Mouse (Mus musculus) kidney, embryonic 16.5 days (tissue): ENCODE results near the gene Slc26a1. TPM values are rescaled to one million over a fixed set of nuclear protein-coding genes. Genes with fewer than 3 reads are reported as not detected.
A peak's percentile ranks its signal among the peaks of the same experiment; 100 is the strongest.

ENCODE experiments used
- ATAC-seq: fragments of 200-750 bp; cut with Nextera tagmentation; 2 replicates; pipeline ENCODE4 v1.8.0; 2017; ENCODE audit warnings: moderate TSS enrichment; ENCODE audit not compliant: low FRiP score, low TSS enrichment
- H3K27ac ChIP-seq: fragments of 300-500 bp; sonication (generic); 2 replicates; pipeline ENCODE4 v1.5.1; 2014; ENCODE audit warnings: low read length
- H3K27me3 ChIP-seq: fragments of 300-500 bp; sonication (generic); 2 replicates; pipeline ENCODE4 v1.6.1; 2014; ENCODE audit warnings: low read length, control low read depth, mixed read lengths; ENCODE audit not compliant: insufficient read depth
- H3K36me3 ChIP-seq: fragments of 300-500 bp; sonication (generic); 2 replicates; pipeline ENCODE4 v1.6.1; 2014; ENCODE audit warnings: low read length, control low read depth, mixed read lengths; ENCODE audit not compliant: insufficient read depth
- H3K4me1 ChIP-seq: fragments of 300-500 bp; sonication (generic); 2 replicates; pipeline ENCODE4 v1.6.1; 2014; ENCODE audit warnings: low read length, control low read depth, mixed read lengths; ENCODE audit not compliant: insufficient read depth
- H3K4me2 ChIP-seq: fragments of 300-500 bp; sonication (generic); replicated peaks from 2 replicates; pipeline ENCODE4 v1.6.1; 2014; ENCODE audit warnings: low read depth, low read length
- H3K4me3 ChIP-seq: fragments of 300-500 bp; sonication (generic); 2 replicates; pipeline ENCODE4 v1.5.1; 2014; ENCODE audit warnings: mild to moderate bottlenecking, low read length
- H3K9ac ChIP-seq: fragments of 300-500 bp; sonication (generic); replicated peaks from 2 replicates; pipeline ENCODE4 v1.6.1; 2014; ENCODE audit warnings: low read length
- H3K9me3 ChIP-seq: fragments of 300-500 bp; sonication (generic); 2 replicates; pipeline ENCODE4 v1.6.1; 2016; ENCODE audit warnings: low read length, control low read depth
- WGBS: fragments of 180-500 bp; shearing (Covaris S2); extraction: QIAGEN DNeasy Blood & Tissue Kit; methylation state at CpG from one replicate; pipeline ENCODE4 v1.1.7; 2014; 5-methylcytosine and 5-hydroxymethylcytosine counted together
- polyA plus RNA-seq: library from polyadenylated mRNA; unstranded; fragments of >200 nt; fragmentation: Nextera tagmentation; extraction: Ambion mirVana; gene quantifications from 2 replicates; pipeline ENCODE4 v1.2.1, GENCODE M21; 2015

Gene Slc26a1
- polyA plus RNA-seq, 1 experiment from 2014 or later = 9.8 TPM

DNA sequence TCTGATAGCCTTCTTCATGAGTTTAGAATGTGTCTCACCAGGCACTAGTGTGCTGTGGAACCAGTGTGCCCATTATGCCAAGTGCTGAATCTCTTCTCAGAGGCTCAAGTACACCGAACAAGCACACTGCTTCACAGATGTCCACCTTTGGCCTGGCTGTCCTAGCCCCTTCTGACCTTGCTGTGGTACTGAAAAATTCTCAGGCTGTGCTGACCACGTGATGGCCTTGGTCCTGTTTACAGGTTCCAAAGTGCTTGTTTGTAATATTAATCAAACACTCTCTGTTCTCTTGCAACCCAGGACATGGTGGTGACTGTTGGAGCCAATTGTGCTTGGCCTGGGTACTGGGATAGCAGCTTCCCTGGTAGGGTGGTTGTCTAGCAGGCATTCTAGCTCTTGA lies 745 bp downstream of the Slc26a1 start:
- ATAC-seq = no peak

GRCm38 (mm10) chr5:108671757-108672156 lies 3.6 kb downstream of the Slc26a1 start:
- peaks cover 23% of the 10 kb centered on the region for H3K4me1 ChIP-seq
- no peaks in the 10 kb centered on the region for H3K27me3 ChIP-seq
- H3K4me3 ChIP-seq = no peak overlapping the region
- 95% methylated on average over 12 of the region's 12 CpGs for WGBS
- H3K4me2 ChIP-seq = no peak overlapping the region
- H3K36me3 ChIP-seq = peaks cover 10% of the 10 kb centered on the region; the same call in 1 of the 2 replicates
- no peak overlapping the region for H3K27ac ChIP-seq
- ATAC-seq = no peak
- H3K9ac ChIP-seq = no peak overlapping the region
- H3K9me3 ChIP-seq = no peaks in the 10 kb centered on the region

More for the DNA sequence above, 745 bp downstream of the Slc26a1 start:
- WGBS = 75% methylated on average over 2 of the region's 2 CpGs
- Histone ChIP-seq H3K27me3 (no peaks in the 10 kb centered on the region), H3K36me3 (peaks cover 10% of the 10 kb centered on the region; the same call in 1 of the 2 replicates), H3K9me3 (no peaks in the 10 kb centered on the region), H3K4me3 (no peak overlapping the region), H3K4me1 (peaks cover 28% of the 10 kb centered on the region), H3K27ac (peak overlapping the region; percentile 80), H3K4me2 (0 out of 2 replicates have a peak overlapping the region, but pooled peaks have one; percentile 23), H3K9ac (no peak overlapping the region)

DNA sequence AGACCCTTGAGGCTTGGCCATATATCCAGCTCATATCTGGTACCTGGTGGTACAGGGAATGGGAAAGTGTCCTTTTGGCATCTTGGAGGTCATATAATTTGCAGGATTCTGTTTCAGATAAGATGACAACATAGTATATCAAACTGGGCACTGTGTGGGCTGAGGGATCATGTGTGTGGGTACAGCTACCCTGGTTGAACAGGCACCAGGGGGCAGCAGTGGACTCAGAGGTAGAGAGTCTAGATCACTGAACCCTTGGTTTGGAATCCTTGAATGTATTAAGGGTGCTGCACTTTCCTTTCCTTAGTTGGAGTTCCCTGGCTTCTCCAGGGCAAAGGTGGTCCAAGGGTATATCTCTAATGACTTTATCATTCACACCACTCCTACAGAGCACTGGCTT lies 4.6 kb downstream of the Slc26a1 start:
- ATAC-seq = no peak

GRCm38 (mm10) chr5:108669986-108670385 lies 5.4 kb downstream of the Slc26a1 start:
- Histone ChIP-seq H3K36me3 (peaks cover 10% of the 10 kb centered on the region; the same call in 1 of the 2 replicates), H3K4me1 (peaks cover 15% of the 10 kb centered on the region), H3K27me3 (no peaks in the 10 kb centered on the region), H3K9ac (peak overlapping the region; percentile 81), H3K27ac (no peak overlapping the region; the same call in 1 of the 2 replicates), H3K9me3 (no peaks in the 10 kb centered on the region), H3K4me2 (peak overlapping the region; percentile 72), H3K4me3 (peak overlapping the region; percentile 56; the same call in 1 of the 2 replicates)
- ATAC-seq = 0 out of 2 replicates have a peak, but pooled peaks have one; percentile 16
- WGBS = 76% methylated on average over 9 of the region's 9 CpGs

More for the DNA sequence above, 4.6 kb downstream of the Slc26a1 start:
- Histone ChIP-seq H3K27ac (no peak overlapping the region), H3K36me3 (peaks cover 10% of the 10 kb centered on the region; the same call in 1 of the 2 replicates), H3K9me3 (no peaks in the 10 kb centered on the region), H3K4me3 (no peak overlapping the region), H3K27me3 (no peaks in the 10 kb centered on the region), H3K4me1 (peaks cover 18% of the 10 kb centered on the region), H3K9ac (no peak overlapping the region), H3K4me2 (no peak overlapping the region)

DNA sequence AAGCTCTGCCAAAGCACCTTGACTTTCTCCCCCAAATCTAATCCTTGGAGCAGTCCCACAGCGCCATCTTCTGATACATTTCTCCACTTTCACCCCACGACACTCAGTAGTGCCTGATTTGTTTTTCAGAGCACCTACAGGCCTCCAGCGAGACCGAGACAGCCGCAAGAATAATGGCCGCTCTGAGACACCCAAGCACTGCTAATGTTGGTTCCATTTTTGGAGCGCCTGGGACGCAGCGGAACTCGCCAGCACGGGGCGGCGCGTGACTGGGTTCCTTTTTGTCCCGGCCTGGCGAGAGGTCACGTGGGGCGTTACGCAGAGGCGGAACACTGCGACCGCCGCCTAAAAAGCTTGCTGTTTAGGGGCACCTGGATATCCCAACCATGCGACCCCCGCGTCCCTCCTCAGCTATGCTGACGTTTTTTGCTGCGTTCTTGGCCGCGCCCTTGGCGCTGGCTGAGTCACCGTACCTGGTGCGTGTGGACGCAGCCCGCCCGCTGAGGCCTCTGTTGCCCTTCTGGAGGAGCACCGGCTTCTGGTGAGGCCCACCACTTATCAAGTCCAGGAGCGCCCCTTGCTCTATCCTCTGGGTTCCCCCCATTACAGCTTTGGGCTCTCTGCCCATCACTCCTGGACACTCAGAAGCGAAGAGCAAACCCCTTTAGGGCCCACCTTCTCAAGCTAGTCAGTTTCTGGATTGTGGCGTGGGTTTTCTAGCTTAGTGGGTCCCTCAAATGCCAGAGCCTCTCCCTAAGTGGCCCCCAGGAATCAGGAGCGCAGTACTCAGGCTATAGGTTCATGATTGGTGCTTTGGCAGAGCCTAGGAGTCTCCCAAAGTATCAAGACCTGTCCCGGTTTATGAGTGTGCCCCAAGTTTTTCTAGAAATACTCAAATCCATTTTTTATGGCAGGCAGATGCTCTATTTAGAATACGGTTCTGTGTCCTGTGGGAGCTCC lies 6.1 kb downstream of the Slc26a1 start, which contains the start of gene Dgkq:
Gene Dgkq, minus strand, starts transcription at position 696 of the 960 bp plus-strand sequence.
- peak within 1 kb of the TSS; percentile 76 for H3K27ac ChIP-seq
- H3K9me3 ChIP-seq = no peaks in the 10 kb centered on the region
- H3K4me2 ChIP-seq = peak within 1 kb of the TSS; percentile 72
- peak; percentile 87 for ATAC-seq
- peaks cover 10% of the 10 kb centered on the region; the same call in 1 of the 2 replicates for H3K36me3 ChIP-seq
- H3K27me3 ChIP-seq = no peaks in the 10 kb centered on the region
- peak within 1 kb of the TSS; percentile 81 for H3K9ac ChIP-seq
- H3K4me1 ChIP-seq = peaks cover 15% of the 10 kb centered on the region
- peak within 1 kb of the TSS; percentile 56 for H3K4me3 ChIP-seq
- 6% methylated on average over 42 of the region's 43 CpGs for WGBS

- Histone ChIP-seq H3K4me3 (peak overlapping the region; percentile 56), H3K9me3 (no peaks in the 10 kb centered on the region), H3K36me3 (peaks cover 10% of the 10 kb centered on the region; the same call in 1 of the 2 replicates), H3K27ac (peak overlapping the region; percentile 76; the same call in 1 of the 2 replicates), H3K4me1 (peaks cover 15% of the 10 kb centered on the region), H3K4me2 (peak overlapping the region; percentile 72), H3K27me3 (no peaks in the 10 kb centered on the region), H3K9ac (peak overlapping the region; percentile 81)
- 12% methylated on average over 3 of the region's 3 CpGs for WGBS
- ATAC-seq = no peak
Observed at GRCm38 (mm10) chr5:108668387-108668932, 6.9 kb downstream of the Slc26a1 start.

DNA sequence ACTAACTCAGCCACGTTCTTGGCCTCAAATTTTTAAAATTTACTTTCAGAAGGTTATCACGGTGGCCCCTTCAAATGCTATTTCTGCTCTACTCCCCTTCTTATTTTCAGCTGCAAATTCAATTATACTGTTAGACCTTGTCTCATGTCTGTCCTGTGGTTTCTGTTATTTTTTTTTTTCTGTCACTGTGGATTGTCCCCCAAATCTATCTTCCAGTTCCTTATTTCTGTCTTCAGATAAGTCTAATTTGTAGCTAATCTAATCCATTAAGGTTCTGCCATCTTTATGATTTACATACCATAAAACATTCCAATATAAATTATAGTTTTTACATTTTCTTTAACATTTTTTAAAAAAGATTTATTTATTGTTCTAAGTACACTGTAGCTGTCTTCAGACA lies 8.0 kb downstream of the Slc26a1 start:
- Histone ChIP-seq H3K27me3 (no peaks in the 10 kb centered on the region), H3K4me2 (no peak overlapping the region), H3K4me3 (no peak overlapping the region), H3K9me3 (no peaks in the 10 kb centered on the region), H3K9ac (no peak overlapping the region), H3K27ac (no peak overlapping the region), H3K4me1 (peaks cover 15% of the 10 kb centered on the region), H3K36me3 (peaks cover 10% of the 10 kb centered on the region; the same call in 1 of the 2 replicates)
- WGBS = 78% methylated on average over 2 of the region's 2 CpGs
- no peak for ATAC-seq

DNA sequence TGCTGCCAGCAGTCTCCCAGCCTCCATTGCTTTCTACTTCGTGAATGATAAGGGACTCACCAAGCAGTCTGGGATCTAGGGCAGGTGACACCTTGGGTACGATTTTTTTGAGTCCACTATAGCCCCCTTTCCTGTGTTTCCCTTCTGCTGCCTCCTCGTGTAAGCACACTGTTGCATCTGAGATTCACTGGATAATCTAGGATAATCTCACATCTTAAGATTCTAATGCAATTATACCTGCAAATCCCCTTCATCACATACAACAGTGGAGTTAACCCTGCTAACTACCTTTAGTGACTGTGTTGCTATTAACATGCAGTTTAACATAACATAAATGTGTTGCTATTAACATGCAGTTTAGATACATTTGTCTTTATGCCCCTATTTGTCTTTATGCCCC lies 10.3 kb downstream of the Slc26a1 start:
- Histone ChIP-seq H3K4me1 (peaks cover 14% of the 10 kb centered on the region), H3K9me3 (no peaks in the 10 kb centered on the region), H3K4me3 (no peak overlapping the region), H3K9ac (no peak overlapping the region), H3K27ac (no peak overlapping the region), H3K36me3 (no peaks in the 10 kb centered on the region), H3K27me3 (no peaks in the 10 kb centered on the region), H3K4me2 (no peak overlapping the region)
- ATAC-seq = no peak
- 46% methylated on average over 3 of the region's 3 CpGs for WGBS

- Histone ChIP-seq H3K27ac (no peak overlapping the region), H3K36me3 (no peaks in the 10 kb centered on the region), H3K9me3 (no peaks in the 10 kb centered on the region), H3K4me2 (no peak overlapping the region), H3K27me3 (no peaks in the 10 kb centered on the region), H3K4me3 (no peak overlapping the region), H3K4me1 (peaks cover 11% of the 10 kb centered on the region), H3K9ac (no peak overlapping the region)
- ATAC-seq = no peak
- WGBS = 81% methylated on average over 4 of the region's 4 CpGs
Observed at GRCm38 (mm10) chr5:108662772-108663171, 12.6 kb downstream of the Slc26a1 start.
